Mouse (Mus musculus): ENCODE results near the gene Olfr618. TPM values are rescaled to one million over a fixed set of nuclear protein-coding genes. Genes with fewer than 3 reads are reported as not detected.
"Not testable (repeated sequence)": the region's sequence is repeated elsewhere in the genome, so short reads cannot be mapped to it uniquely, and the experiment has no call there.

The Olfr618 gene
- polyA plus RNA-seq (2015; fragmentation: Nextera tagmentation; extraction: Ambion mirVana), result not detected in 2 replicates

GRCm38 (mm10) chr7:103589803-103590202, at the start of gene Olfr618:
TSS of gene Olfr618 (plus strand) at chr7:103590103.
- no peaks in the 10 kb centered on the region for H3K36me3 ChIP-seq
- H3K9ac ChIP-seq, result no peak within 1 kb of the TSS
- no peak within 1 kb of the TSS for H3K4me3 ChIP-seq (replicated peaks)
- no peaks in the 10 kb centered on the region for H3K27me3 ChIP-seq (replicated peaks)
- WGBS, result 58% methylated on average over 2 of the region's 2 CpGs
- no peaks in the 10 kb centered on the region for H3K9me3 ChIP-seq
- no peaks in the 10 kb centered on the region for H3K4me1 ChIP-seq (replicated peaks)
- ATAC-seq, result no peak
- no peak within 1 kb of the TSS for H3K4me2 ChIP-seq (replicated peaks)
- H3K27ac ChIP-seq, result no peak within 1 kb of the TSS

GRCm38 (mm10) chr7:103542617-103543016, 47.3 kb upstream of the Olfr618 start, which contains the start of gene Olfr612:
TSS of gene Olfr612 (minus strand) at chr7:103542717.
- H3K4me1 ChIP-seq (replicated peaks); H3K36me3 ChIP-seq; H3K9ac ChIP-seq; H3K27me3 ChIP-seq (replicated peaks); H3K27ac ChIP-seq; H3K9me3 ChIP-seq; H3K4me3 ChIP-seq (replicated peaks); H3K4me2 ChIP-seq (replicated peaks); ATAC-seq: not testable (repeated sequence)
- WGBS, result 84% methylated on average over 2 of the region's 2 CpGs

- H3K9me3 ChIP-seq, result no peaks in the 10 kb centered on the region
- no peaks in the 10 kb centered on the region for H3K36me3 ChIP-seq
- WGBS, result 77% methylated on average over 2 of the region's 2 CpGs
- H3K27ac ChIP-seq, result no peak within 1 kb of the TSS
- H3K9ac ChIP-seq, result no peak within 1 kb of the TSS
- H3K27me3 ChIP-seq (replicated peaks), result no peaks in the 10 kb centered on the region
- H3K4me2 ChIP-seq (replicated peaks), result no peak within 1 kb of the TSS
- H3K4me3 ChIP-seq (replicated peaks), result no peak within 1 kb of the TSS
- ATAC-seq, result no peak
- H3K4me1 ChIP-seq (replicated peaks), result no peaks in the 10 kb centered on the region
Observed at GRCm38 (mm10) chr7:103547774-103548173, 42.1 kb upstream of the Olfr618 start, which contains the start of gene Olfr613. TSS of gene Olfr613 (plus strand) at chr7:103548074.

- WGBS, result 79% methylated on average over 2 of the region's 2 CpGs
- no peaks in the 10 kb centered on the region for H3K9me3 ChIP-seq
Observed at GRCm38 (mm10) chr7:103555779-103556178, 34.1 kb upstream of the Olfr618 start, which contains the start of gene Olfr615. TSS of gene Olfr615 (plus strand) at chr7:103556079.

GRCm38 (mm10) chr7:103569043-103569442, 20.9 kb upstream of the Olfr618 start, which contains the start of gene Olfr616:
TSS of gene Olfr616 (minus strand) at chr7:103569143.
- ATAC-seq, result no peak
- WGBS, result 80% methylated on average over 3 of the region's 3 CpGs
- Histone ChIP-seq H3K4me2 (replicated peaks) (no peak within 1 kb of the TSS), H3K4me3 (replicated peaks) (no peak within 1 kb of the TSS), H3K9ac (no peak within 1 kb of the TSS), H3K27ac (no peak within 1 kb of the TSS), H3K4me1 (replicated peaks) (no peaks in the 10 kb centered on the region), H3K36me3 (no peaks in the 10 kb centered on the region), H3K9me3 (no peaks in the 10 kb centered on the region), H3K27me3 (replicated peaks) (no peaks in the 10 kb centered on the region)

More at GRCm38 (mm10) chr7:103555779-103556178, 34.1 kb upstream of the Olfr618 start, which contains the start of gene Olfr615:
- Histone ChIP-seq H3K4me3 (replicated peaks) (no peak within 1 kb of the TSS), H3K9ac (no peak within 1 kb of the TSS), H3K4me2 (replicated peaks) (no peak within 1 kb of the TSS), H3K27me3 (replicated peaks) (no peaks in the 10 kb centered on the region), H3K36me3 (no peaks in the 10 kb centered on the region), H3K27ac (no peak within 1 kb of the TSS), H3K4me1 (replicated peaks) (no peaks in the 10 kb centered on the region)
- no peak for ATAC-seq

GRCm38 (mm10) chr7:103572761-103573160, 17.1 kb upstream of the Olfr618 start, which contains the start of gene Olfr617:
TSS of gene Olfr617 (plus strand) at chr7:103573061.
- Histone ChIP-seq H3K4me3 (replicated peaks) (no peak within 1 kb of the TSS), H3K4me1 (replicated peaks) (no peaks in the 10 kb centered on the region), H3K9me3 (no peaks in the 10 kb centered on the region), H3K27me3 (replicated peaks) (no peaks in the 10 kb centered on the region), H3K36me3 (no peaks in the 10 kb centered on the region), H3K9ac (no peak within 1 kb of the TSS), H3K27ac (no peak within 1 kb of the TSS), H3K4me2 (replicated peaks) (no peak within 1 kb of the TSS)
- WGBS, result 88% methylated on average over 1 of the region's 1 CpGs
- ATAC-seq, result no peak

GRCm38 (mm10) chr7:103600275-103600674, 10.4 kb downstream of the Olfr618 start, which contains the start of gene Olfr619:
TSS of gene Olfr619 (plus strand) at chr7:103600575.
- H3K9me3 ChIP-seq, result no peaks in the 10 kb centered on the region
- H3K27me3 ChIP-seq (replicated peaks), result no peaks in the 10 kb centered on the region
- H3K4me1 ChIP-seq (replicated peaks), result no peaks in the 10 kb centered on the region
- no peak for ATAC-seq
- H3K4me2 ChIP-seq (replicated peaks), result no peak within 1 kb of the TSS
- H3K9ac ChIP-seq, result no peak within 1 kb of the TSS
- H3K4me3 ChIP-seq (replicated peaks), result no peak within 1 kb of the TSS
- no peaks in the 10 kb centered on the region for H3K36me3 ChIP-seq
- no peak within 1 kb of the TSS for H3K27ac ChIP-seq

GRCm38 (mm10) chr7:103607425-103607824, 17.5 kb downstream of the Olfr618 start:
- H3K4me3 ChIP-seq (replicated peaks), result no peak overlapping the region
- no peaks in the 10 kb centered on the region for H3K36me3 ChIP-seq
- ATAC-seq, result no peak
- H3K9me3 ChIP-seq, result no peaks in the 10 kb centered on the region
- 69% methylated on average over 2 of the region's 2 CpGs for WGBS
- H3K9ac ChIP-seq, result no peak overlapping the region
- H3K4me2 ChIP-seq (replicated peaks), result no peak overlapping the region
- no peaks in the 10 kb centered on the region for H3K4me1 ChIP-seq (replicated peaks)
- no peaks in the 10 kb centered on the region for H3K27me3 ChIP-seq (replicated peaks)
- H3K27ac ChIP-seq, result no peak overlapping the region

- Histone ChIP-seq H3K27me3 (replicated peaks) (no peaks in the 10 kb centered on the region), H3K9me3 (no peaks in the 10 kb centered on the region), H3K9ac (no peak within 1 kb of the TSS), H3K4me2 (replicated peaks) (no peak within 1 kb of the TSS), H3K27ac (no peak within 1 kb of the TSS), H3K4me1 (replicated peaks) (no peaks in the 10 kb centered on the region), H3K4me3 (replicated peaks) (no peak within 1 kb of the TSS), H3K36me3 (no peaks in the 10 kb centered on the region)
- 70% methylated on average over 2 of the region's 2 CpGs for WGBS
- no peak for ATAC-seq
Observed at GRCm38 (mm10) chr7:103612434-103612833, 22.5 kb downstream of the Olfr618 start, which contains the start of gene Olfr620. TSS of gene Olfr620 (minus strand) at chr7:103612534.

GRCm38 (mm10) chr7:103636795-103637194, 46.9 kb downstream of the Olfr618 start:
- no peak overlapping the region for H3K4me3 ChIP-seq (replicated peaks)
- H3K4me2 ChIP-seq (replicated peaks), result no peak overlapping the region
- ATAC-seq, result peak; percentile 49
- no peaks in the 10 kb centered on the region for H3K27me3 ChIP-seq (replicated peaks)
- no peak overlapping the region for H3K9ac ChIP-seq
- no peaks in the 10 kb centered on the region for H3K36me3 ChIP-seq
- H3K4me1 ChIP-seq (replicated peaks), result no peaks in the 10 kb centered on the region
- no peaks in the 10 kb centered on the region for H3K9me3 ChIP-seq
- no peak overlapping the region for H3K27ac ChIP-seq

- WGBS, result 78% methylated on average over 1 of the region's 1 CpGs
- ATAC-seq, result no peak
- no peaks in the 10 kb centered on the region for H3K4me1 ChIP-seq (replicated peaks)
Observed at GRCm38 (mm10) chr7:103642602-103643001, 52.7 kb downstream of the Olfr618 start, which contains the start of gene Olfr622. TSS of gene Olfr622 (minus strand) at chr7:103642702.

GRCm38 (mm10) chr7:103644070-103644469, 54.2 kb downstream of the Olfr618 start:
- H3K36me3 ChIP-seq, result no peaks in the 10 kb centered on the region
- no peak overlapping the region for H3K4me3 ChIP-seq (replicated peaks)
- WGBS, result 59% methylated on average over 4 of the region's 4 CpGs
- H3K27ac ChIP-seq, result no peak overlapping the region
- H3K9ac ChIP-seq, result no peak overlapping the region
- no peaks in the 10 kb centered on the region for H3K9me3 ChIP-seq
- H3K27me3 ChIP-seq (replicated peaks), result no peaks in the 10 kb centered on the region
- no peaks in the 10 kb centered on the region for H3K4me1 ChIP-seq (replicated peaks)
- ATAC-seq, result 0 out of 2 replicates have a peak, but pooled peaks have one; percentile 47
- H3K4me2 ChIP-seq (replicated peaks), result no peak overlapping the region

More at GRCm38 (mm10) chr7:103642602-103643001, 52.7 kb downstream of the Olfr618 start, which contains the start of gene Olfr622:
- no peaks in the 10 kb centered on the region for H3K27me3 ChIP-seq (replicated peaks)
- no peak within 1 kb of the TSS for H3K4me2 ChIP-seq (replicated peaks)
- no peaks in the 10 kb centered on the region for H3K9me3 ChIP-seq
- no peaks in the 10 kb centered on the region for H3K36me3 ChIP-seq
- H3K4me3 ChIP-seq (replicated peaks), result no peak within 1 kb of the TSS
- H3K27ac ChIP-seq, result no peak within 1 kb of the TSS
- no peak within 1 kb of the TSS for H3K9ac ChIP-seq
